Mouse (Mus musculus): Measurements from ENCODE around the gene Gm7861.
"Not testable (repeated sequence)": the region's sequence is repeated elsewhere in the genome, so short reads cannot be mapped to it uniquely, and the experiment has no call there.

Gene Gm7861

GRCm38 (mm10) chr8:21594408-21594807 lies at the start of gene Gm7861:
TSS of gene Gm7861 (minus strand) at chr8:21594508.
- DNase-seq, result not testable (repeated sequence)

GRCm38 (mm10) chr8:21617883-21618282 lies 23.6 kb upstream of the Gm7861 start, which contains the start of gene Defa26:
TSS of gene Defa26 (plus strand) at chr8:21618183.
- not testable (repeated sequence) for DNase-seq

- not testable (repeated sequence) for DNase-seq
Measured at GRCm38 (mm10) chr8:21582706-21583105, 11.6 kb downstream of the Gm7861 start, which contains the start of gene Defa28. TSS of gene Defa28 (plus strand) at chr8:21583006.

- not testable (repeated sequence) for DNase-seq
Measured at GRCm38 (mm10) chr8:21565086-21565485, 29.2 kb downstream of the Gm7861 start, which contains the start of gene Defa37. TSS of gene Defa37 (plus strand) at chr8:21565386.
